Mouse (Mus musculus): ENCODE data around the gene Dlg4.
A peak's percentile ranks its signal among the peaks of the same experiment; 100 is the strongest.

DNA sequence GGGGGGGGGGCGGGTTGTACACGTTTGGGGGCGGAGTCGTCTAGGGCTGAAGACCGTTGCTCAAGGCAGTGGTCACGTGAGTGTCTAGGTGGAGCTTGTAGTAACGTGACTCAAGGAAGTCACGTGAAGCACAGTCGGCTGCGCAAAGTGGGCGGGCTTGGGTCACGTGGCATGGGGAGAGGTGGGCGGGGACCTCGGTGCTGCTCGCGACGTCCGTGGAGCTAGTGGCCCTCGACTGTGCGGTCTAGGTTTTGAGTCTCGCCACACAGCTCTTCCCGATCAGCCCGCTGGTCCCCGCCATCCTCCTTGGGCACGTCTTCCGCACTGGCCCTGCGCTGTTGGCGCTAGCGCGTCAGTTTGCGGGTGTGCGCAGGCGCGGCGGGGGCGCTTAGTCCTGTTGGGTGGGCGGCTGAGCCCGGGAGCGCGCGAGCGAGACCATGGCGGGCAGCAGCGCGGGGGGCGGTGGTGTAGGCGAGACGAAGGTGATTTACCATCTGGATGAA, 16.3 kb upstream of the Dlg4 start, which contains the start of gene Dvl2:
- TF ChIP-seq CTCF (conservative IDR thresholded peaks at IDR 0.05 in 1 of 2, IDR thresholded peaks at IDR 0.05 in 1 of 2; ENCODE audit: low read depth in 2 of 2, low read length in 2 of 2), result no peak
- peak; percentile 100 for TF ChIP-seq MAX (IDR thresholded peaks at IDR 0.05; ENCODE audit: low read length)
- TF ChIP-seq ETS1 (conservative IDR thresholded peaks at IDR 0.05; ENCODE audit: low read depth, low read length), result peak; percentile 85
- peak; percentile 82 for TF ChIP-seq POLR2A (IDR thresholded peaks at IDR 0.05; ENCODE audit: low read depth, low read length)
- peak; percentile 89 for TF ChIP-seq MXI1 (IDR thresholded peaks at IDR 0.05; ENCODE audit: low read depth, low read length)

Measured in CH12.LX (cell line).